Mouse (Mus musculus) embryonic fibroblast, embryonic 13.5 days (primary cell): ENCODE data around the gene Glul.

Experiments
- CTCF ChIP-seq: IDR thresholded peaks from 2 replicates; pipeline ENCODE4 v1.5.1; 2011; ENCODE audit warnings: mild to moderate bottlenecking, control low read depth, low read length, moderate library complexity, borderline replicate concordance; ENCODE audit not compliant: insufficient read depth
- POLR2A ChIP-seq: IDR thresholded peaks from 2 replicates; pipeline ENCODE4 v1.6.1; 2011; ENCODE audit warnings: low read depth, mild to moderate bottlenecking, control low read depth, low read length, moderate library complexity

DNA sequence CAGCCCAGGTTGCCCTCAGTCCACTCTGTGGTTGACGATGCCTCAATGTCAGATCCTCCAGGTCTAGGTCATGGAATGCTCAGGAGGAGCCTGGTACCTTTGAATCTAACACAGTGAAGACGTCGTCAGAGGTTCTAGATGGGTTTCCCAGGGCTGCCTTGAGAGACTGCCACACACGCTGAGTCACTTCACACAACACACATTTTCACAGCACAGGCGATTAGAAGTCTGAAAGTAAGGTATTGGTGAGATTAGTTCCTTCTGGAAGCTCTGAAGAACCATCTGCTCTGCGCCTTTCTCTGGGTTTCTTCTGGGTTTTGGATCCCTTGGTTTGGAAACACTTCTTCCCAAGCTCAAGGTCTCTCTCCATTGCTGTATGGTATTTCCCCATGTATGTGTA lies 48.1 kb downstream of the Glul start:
- no peak for TF ChIP-seq CTCF
- TF ChIP-seq POLR2A: no peak
